Mouse (Mus musculus): ENCODE results near the gene Gm20388.

- TF ChIP-seq CTCF (IDR thresholded peaks at IDR 0.05; ENCODE audit: low read depth) (no peak), EP300 (IDR thresholded peaks at IDR 0.05; ENCODE audit: low read depth) (no peak)
Observed at GRCm38 (mm10) chr8:121879712-121880111, 1969.1 kb downstream of the Gm20388 start.
